Comparison of ENCODE assay signal across 14 mouse cellular contexts in genomic region chr16:43454370-43454934, GRCm38 (mm10).
"Had no signal": no experiment of that assay in that cellular context is flagged by ENCODE, and none has a peak within 500 bp of the region (broad histone marks: within the 10 kb centered on the region; RNA-seq: fewer than 3 reads in every experiment).

No protein-coding gene starts in this region.

- DNase-seq: kidney, adult 11 months; kidney, postnatal 14 days; layer of hippocampus, postnatal 36 days; liver; lung, embryonic 14.5 days; lung, postnatal 14 days; right cerebral cortex, adult 18-20 months; thymus, adult 2 months; thymus, postnatal 25 days had no signal

- H3K4me2 ChIP-seq: limb, embryonic 12.5 days; lung, embryonic 14.5 days; midbrain, embryonic 13.5 days; neural tube, embryonic 15.5 days had no signal

- H3K9me3 ChIP-seq: limb, embryonic 12.5 days; midbrain, embryonic 13.5 days; neural tube, embryonic 15.5 days had no signal

- H3K9ac ChIP-seq: limb, embryonic 12.5 days; liver, embryonic 14.5 days; lung, embryonic 14.5 days; midbrain, embryonic 13.5 days; neural tube, embryonic 15.5 days had no signal

- H3K36me3 ChIP-seq: limb, embryonic 12.5 days; midbrain, embryonic 13.5 days; neural tube, embryonic 15.5 days had no signal

- ATAC-seq: midbrain, embryonic 13.5 days had no signal

- H3K27me3 ChIP-seq: limb, embryonic 12.5 days; midbrain, embryonic 13.5 days; neural tube, embryonic 15.5 days had no signal

- H3K4me1 ChIP-seq: midbrain, embryonic 13.5 days; neural tube, embryonic 15.5 days had no signal

- H3K4me3 ChIP-seq: limb, embryonic 12.5 days; midbrain, embryonic 13.5 days; neural tube, embryonic 15.5 days had no signal

- H3K27ac ChIP-seq: limb, embryonic 12.5 days; liver, embryonic 14.5 days; macrophage; midbrain, embryonic 13.5 days; neural tube, embryonic 15.5 days had no signal
